Mouse (Mus musculus): Measurements from ENCODE around the gene Mtrf1.

GRCm38 (mm10) chr14:79393289-79393688, 4.3 kb upstream of the Mtrf1 start:
- no peak for TF ChIP-seq CTCF (IDR thresholded peaks at IDR 0.05; ENCODE audit: borderline replicate concordance, extremely low read depth, insufficient read depth, insufficient read length)
- no peak for TF ChIP-seq POLR2A (IDR thresholded peaks at IDR 0.05; ENCODE audit: borderline replicate concordance, extremely low read depth, insufficient read depth, insufficient read length, poor library complexity, severe bottlenecking)

All from brain, embryonic 14.5 days (tissue).